Mouse (Mus musculus): ENCODE measurements around the gene Dcun1d1.

DNA sequence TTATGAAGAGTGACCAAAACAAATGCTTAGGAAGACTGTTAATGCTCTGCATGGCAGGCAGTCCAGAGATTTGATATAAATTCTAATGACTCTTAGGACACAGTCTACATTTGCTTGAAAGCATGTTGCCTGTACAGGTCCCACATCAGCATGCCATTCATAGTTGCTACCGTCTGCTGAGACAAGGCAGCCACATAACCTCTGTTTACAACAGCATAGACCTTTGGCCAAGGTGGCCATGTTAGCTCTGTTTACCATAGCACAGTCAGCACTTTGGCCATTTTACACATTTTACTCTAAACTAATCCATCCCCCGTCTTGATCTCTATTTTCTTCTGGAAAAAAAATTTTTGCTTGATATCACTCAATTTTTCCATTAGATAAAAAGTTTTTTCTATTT lies 47.7 kb downstream of the Dcun1d1 start:
- TF ChIP-seq CTCF (IDR thresholded peaks at IDR 0.05; ENCODE audit: borderline replicate concordance, insufficient read depth, low read length): no peak
- no peak for TF ChIP-seq POLR2A (IDR thresholded peaks at IDR 0.05; ENCODE audit: low read depth, low read length)

All from embryonic fibroblast, embryonic 13.5 days (primary cell).